Mouse (Mus musculus): ENCODE measurements at regions not wholly inside any gene's neighbourhood (a gene's known extent, or its start where the extent isn't known, plus 50 kb on each side); places are given as distances from the start of the nearest gene placed in this dataset.
"Not testable (repeated sequence)": the region's sequence is repeated elsewhere in the genome, so short reads cannot be mapped to it uniquely, and the experiment has no call there.

GRCm38 (mm10) chr3:138645320-138645719 lies 96.7 kb upstream of the Tspan5 start:
- H3K27ac ChIP-seq (replicated peaks), result peak overlapping the region; percentile 56; the same call in 1 of the 2 replicates
- no peak for ATAC-seq (ENCODE audit: low FRiP score)
- 18% methylated on average over 3 of the region's 3 CpGs for WGBS

GRCm38 (mm10) chr3:138649699-138650098 lies 92.3 kb upstream of the Tspan5 start:
- no peaks in the 10 kb centered on the region for H3K9me3 ChIP-seq (replicated peaks)
- no peak overlapping the region for H3K4me3 ChIP-seq (replicated peaks)
- no peaks in the 10 kb centered on the region for H3K27me3 ChIP-seq (replicated peaks)
- no peak overlapping the region for H3K9ac ChIP-seq (replicated peaks)
- H3K4me1 ChIP-seq, result peaks cover 11% of the 10 kb centered on the region
- WGBS, result 89% methylated on average over 6 of the region's 6 CpGs
- H3K27ac ChIP-seq (replicated peaks), result no peak overlapping the region
- no peaks in the 10 kb centered on the region for H3K36me3 ChIP-seq
- no peak overlapping the region for H3K4me2 ChIP-seq
- ATAC-seq (ENCODE audit: low FRiP score), result no peak

More at GRCm38 (mm10) chr3:138645320-138645719, 96.7 kb upstream of the Tspan5 start:
- Histone ChIP-seq H3K4me1 (peaks cover 24% of the 10 kb centered on the region), H3K36me3 (no peaks in the 10 kb centered on the region), H3K9ac (replicated peaks) (no peak overlapping the region), H3K27me3 (replicated peaks) (no peaks in the 10 kb centered on the region), H3K4me3 (replicated peaks) (no peak overlapping the region), H3K9me3 (replicated peaks) (no peaks in the 10 kb centered on the region), H3K4me2 (0 out of 2 replicates have a peak overlapping the region, but pooled peaks have one; percentile 53)

- not testable (repeated sequence) for H3K9ac ChIP-seq (replicated peaks); H3K36me3 ChIP-seq; H3K4me1 ChIP-seq; H3K9me3 ChIP-seq (replicated peaks); H3K4me3 ChIP-seq (replicated peaks); H3K27ac ChIP-seq (replicated peaks); H3K27me3 ChIP-seq (replicated peaks); H3K4me2 ChIP-seq; ATAC-seq (ENCODE audit: low FRiP score)
- 93% methylated on average over 4 of the region's 4 CpGs for WGBS
Measured at GRCm38 (mm10) chr3:138650671-138651070, 91.3 kb upstream of the Tspan5 start.

- ATAC-seq (ENCODE audit: low FRiP score), result no peak
- Histone ChIP-seq H3K27me3 (replicated peaks) (no peaks in the 10 kb centered on the region), H3K4me1 (peaks cover 4% of the 10 kb centered on the region), H3K9me3 (replicated peaks) (no peaks in the 10 kb centered on the region), H3K27ac (replicated peaks) (no peak overlapping the region), H3K4me3 (replicated peaks) (no peak overlapping the region), H3K36me3 (no peaks in the 10 kb centered on the region), H3K9ac (replicated peaks) (no peak overlapping the region), H3K4me2 (no peak overlapping the region)
- WGBS, result 85% methylated on average over 12 of the region's 12 CpGs
Measured at GRCm38 (mm10) chr3:138651361-138652205, 90.4 kb upstream of the Tspan5 start.

GRCm38 (mm10) chr3:138652206-138652605 lies 89.8 kb upstream of the Tspan5 start:
- Histone ChIP-seq H3K4me2 (no peak overlapping the region), H3K27me3 (replicated peaks) (no peaks in the 10 kb centered on the region), H3K4me3 (replicated peaks) (no peak overlapping the region), H3K36me3 (no peaks in the 10 kb centered on the region), H3K9me3 (replicated peaks) (no peaks in the 10 kb centered on the region), H3K27ac (replicated peaks) (no peak overlapping the region), H3K9ac (replicated peaks) (no peak overlapping the region), H3K4me1 (peaks cover 4% of the 10 kb centered on the region)
- WGBS, result 98% methylated on average over 2 of the region's 2 CpGs
- ATAC-seq (ENCODE audit: low FRiP score), result no peak

- no peaks in the 10 kb centered on the region for H3K27me3 ChIP-seq (replicated peaks)
- no peak overlapping the region for H3K27ac ChIP-seq (replicated peaks)
- H3K4me3 ChIP-seq (replicated peaks), result no peak overlapping the region
- H3K9me3 ChIP-seq (replicated peaks), result no peaks in the 10 kb centered on the region
- no peaks in the 10 kb centered on the region for H3K36me3 ChIP-seq
- no peak for ATAC-seq (ENCODE audit: low FRiP score)
- no peak overlapping the region for H3K9ac ChIP-seq (replicated peaks)
- WGBS, result 85% methylated on average over 4 of the region's 4 CpGs
- peaks cover 4% of the 10 kb centered on the region for H3K4me1 ChIP-seq
- H3K4me2 ChIP-seq, result no peak overlapping the region
Measured at GRCm38 (mm10) chr3:138652685-138653084, 89.3 kb upstream of the Tspan5 start.

GRCm38 (mm10) chr3:138653549-138654246 lies 88.3 kb upstream of the Tspan5 start:
- 86% methylated on average over 13 of the region's 13 CpGs for WGBS
- Histone ChIP-seq H3K4me1 (peaks cover under 1% of the 10 kb centered on the region), H3K27ac (replicated peaks) (no peak overlapping the region), H3K9me3 (replicated peaks) (no peaks in the 10 kb centered on the region), H3K4me3 (replicated peaks) (no peak overlapping the region), H3K9ac (replicated peaks) (no peak overlapping the region), H3K4me2 (no peak overlapping the region), H3K36me3 (no peaks in the 10 kb centered on the region), H3K27me3 (replicated peaks) (no peaks in the 10 kb centered on the region)
- ATAC-seq (ENCODE audit: low FRiP score), result no peak

GRCm38 (mm10) chr3:138654610-138655371 lies 87.2 kb upstream of the Tspan5 start:
- Histone ChIP-seq H3K4me1 (no peaks in the 10 kb centered on the region; the same call in 1 of the 2 replicates), H3K4me3 (replicated peaks) (no peak overlapping the region), H3K27ac (replicated peaks) (peak overlapping the region; percentile 10; the same call in 1 of the 2 replicates), H3K9me3 (replicated peaks) (no peaks in the 10 kb centered on the region), H3K27me3 (replicated peaks) (no peaks in the 10 kb centered on the region), H3K4me2 (no peak overlapping the region), H3K9ac (replicated peaks) (no peak overlapping the region), H3K36me3 (no peaks in the 10 kb centered on the region)
- ATAC-seq (ENCODE audit: low FRiP score), result peak; percentile 45
- 68% methylated on average over 16 of the region's 16 CpGs for WGBS

- Histone ChIP-seq H3K27ac (replicated peaks) (peak overlapping the region; percentile 10; the same call in 1 of the 2 replicates), H3K9me3 (replicated peaks) (no peaks in the 10 kb centered on the region), H3K4me1 (no peaks in the 10 kb centered on the region; the same call in 1 of the 2 replicates), H3K9ac (replicated peaks) (no peak overlapping the region), H3K4me3 (replicated peaks) (no peak overlapping the region), H3K27me3 (replicated peaks) (no peaks in the 10 kb centered on the region), H3K4me2 (no peak overlapping the region), H3K36me3 (no peaks in the 10 kb centered on the region)
- ATAC-seq (ENCODE audit: low FRiP score), result no peak
- 80% methylated on average over 3 of the region's 3 CpGs for WGBS
Measured at GRCm38 (mm10) chr3:138655479-138655878, 86.5 kb upstream of the Tspan5 start.

- Histone ChIP-seq H3K4me1 (no peaks in the 10 kb centered on the region), H3K27ac (replicated peaks) (no peak overlapping the region), H3K9me3 (replicated peaks) (no peaks in the 10 kb centered on the region), H3K9ac (replicated peaks) (no peak overlapping the region), H3K36me3 (no peaks in the 10 kb centered on the region), H3K4me3 (replicated peaks) (no peak overlapping the region), H3K27me3 (replicated peaks) (no peaks in the 10 kb centered on the region), H3K4me2 (no peak overlapping the region)
- WGBS, result 92% methylated on average over 2 of the region's 2 CpGs
- ATAC-seq (ENCODE audit: low FRiP score), result no peak
Measured at GRCm38 (mm10) chr3:138662625-138663024, 79.4 kb upstream of the Tspan5 start.

GRCm38 (mm10) chr3:138668394-138669092 lies 73.5 kb upstream of the Tspan5 start:
- Histone ChIP-seq H3K27me3 (replicated peaks) (no peaks in the 10 kb centered on the region), H3K27ac (replicated peaks) (no peak overlapping the region), H3K9ac (replicated peaks) (no peak overlapping the region), H3K4me1 (no peaks in the 10 kb centered on the region), H3K36me3 (no peaks in the 10 kb centered on the region), H3K9me3 (replicated peaks) (no peaks in the 10 kb centered on the region), H3K4me2 (no peak overlapping the region), H3K4me3 (replicated peaks) (no peak overlapping the region)
- peak; percentile 61; the same call in 1 of the 2 replicates for ATAC-seq (ENCODE audit: low FRiP score)
- WGBS, result 60% methylated on average over 14 of the region's 14 CpGs

Measured in neural tube, embryonic 15.5 days (tissue).